Comparison of ENCODE assay signal across 21 mouse cellular contexts in the genomic region with DNA sequence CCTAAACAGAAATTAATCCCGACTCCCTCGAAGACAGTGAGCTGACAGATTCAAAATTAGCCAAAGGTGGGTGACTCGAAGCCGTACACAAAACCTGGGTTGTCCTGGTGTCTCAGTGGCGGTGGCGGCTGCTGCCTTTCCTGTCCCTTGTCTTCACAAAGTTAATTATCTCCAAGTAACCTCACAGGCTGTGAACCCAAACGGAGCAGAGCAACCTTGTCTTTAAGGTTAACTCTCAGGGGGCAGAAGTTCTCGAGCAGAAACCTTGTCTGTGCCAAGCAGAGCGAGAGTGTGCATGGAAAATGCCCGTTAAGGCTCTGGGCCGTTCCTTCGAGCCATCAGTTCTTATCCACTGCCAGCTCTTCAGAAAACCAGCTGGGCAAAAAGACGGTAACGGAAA.
A peak's percentile ranks its signal among the peaks of the same experiment; 100 is the strongest.
DNase-seq lines count a peak whose midpoint lies in the region; ATAC-seq lines count a peak whose summit lies in the region.
"Had no signal": no experiment of that assay in that cellular context is flagged by ENCODE, and none has a peak within 500 bp of the region (broad histone marks: within the 10 kb centered on the region; RNA-seq: fewer than 3 reads in every experiment).

No protein-coding gene starts in this region.

- WGBS in kidney, embryonic 16.5 days: 49% methylated on average over 14 of the region's 14 CpGs
- 77% methylated on average over 14 of the region's 14 CpGs for WGBS in hindbrain, embryonic 14.5 days

- ATAC-seq in kidney, embryonic 16.5 days (ENCODE audit: low FRiP score, low TSS enrichment): peak; percentile 82
- ATAC-seq in hindbrain, embryonic 14.5 days (ENCODE audit: low FRiP score): no peak
- ATAC-seq: forebrain, embryonic 14.5 days had no signal

- H3K4me2 ChIP-seq in kidney, embryonic 16.5 days (replicated peaks; ENCODE audit: low read depth, low read length): no peak overlapping the region
- no peak overlapping the region for H3K4me2 ChIP-seq in hindbrain, embryonic 14.5 days (replicated peaks)
- H3K4me2 ChIP-seq: embryonic facial prominence, embryonic 15.5 days; heart, embryonic 11.5 days; heart, embryonic 15.5 days; hindbrain, embryonic 13.5 days had no signal

- H3K36me3 ChIP-seq in kidney, embryonic 16.5 days (ENCODE audit: insufficient read depth, low read length): no peaks in the 10 kb centered on the region
- no peaks in the 10 kb centered on the region for H3K36me3 ChIP-seq in hindbrain, embryonic 14.5 days (replicated peaks; ENCODE audit: control insufficient read depth, insufficient read depth)
- H3K36me3 ChIP-seq: embryonic facial prominence, embryonic 15.5 days; forebrain, embryonic 10.5 days; heart, embryonic 15.5 days; hindbrain, embryonic 13.5 days had no signal

- 0 out of 2 replicates have a peak, but pooled peaks cover 3% of the 10 kb centered on the region for H3K4me1 ChIP-seq in kidney, embryonic 16.5 days (ENCODE audit: insufficient read depth, low read length)
- 0 out of 2 replicates have a peak, but pooled peaks cover 7% of the 10 kb centered on the region for H3K4me1 ChIP-seq in hindbrain, embryonic 14.5 days (replicated peaks; ENCODE audit: control insufficient read depth, insufficient read depth, low read length)
- H3K4me1 ChIP-seq: embryonic facial prominence, embryonic 15.5 days; forebrain, embryonic 10.5 days; heart, embryonic 15.5 days had no signal

- H3K27me3 ChIP-seq in kidney, embryonic 16.5 days (ENCODE audit: insufficient read depth, low read length): no peaks in the 10 kb centered on the region
- no peaks in the 10 kb centered on the region for H3K27me3 ChIP-seq in hindbrain, embryonic 14.5 days (ENCODE audit: control insufficient read depth, insufficient read depth, low read length)
- H3K27me3 ChIP-seq: embryonic facial prominence, embryonic 15.5 days; heart, embryonic 15.5 days; hindbrain, embryonic 13.5 days had no signal

- H3K4me3 ChIP-seq in kidney, embryonic 16.5 days (ENCODE audit: low read length): no peak overlapping the region
- no peak overlapping the region for H3K4me3 ChIP-seq in hindbrain, embryonic 14.5 days (replicated peaks; ENCODE audit: low read length)
- H3K4me3 ChIP-seq: embryonic facial prominence, embryonic 15.5 days; erythroblast, embryonic 14.5 days; forebrain, embryonic 10.5 days; heart, adult 2 months; heart, embryonic 15.5 days; hindbrain, embryonic 13.5 days had no signal

- DNase-seq in kidney, adult 8-10 months: peak; percentile 52 to 59
- peak; percentile 19 to 53 for DNase-seq in kidney, postnatal 25 days
- DNase-seq in frontal cortex, postnatal 36 days (ENCODE audit: low spot score in 2 of 2): no peak
- DNase-seq in right cerebral cortex, postnatal 36 days (ENCODE audit: low spot score in 2 of 2): no peak
- no peak for DNase-seq in hindbrain, embryonic 14.5 days (ENCODE audit: low spot score)
- DNase-seq: adrenal gland, adult 8-10 months; adrenal gland, postnatal 36 days; cerebellum, adult 8-10 months; cerebellum, postnatal 14 days; embryo, embryonic 11 days; gastrocnemius, postnatal 14 days; heart, adult 2 months; heart, postnatal 14 days had no signal

- no peak overlapping the region for H3K27ac ChIP-seq in kidney, embryonic 16.5 days (ENCODE audit: low read length)
- H3K27ac ChIP-seq in hindbrain, embryonic 14.5 days: no peak overlapping the region
- H3K27ac ChIP-seq: embryonic facial prominence, embryonic 15.5 days; forebrain, embryonic 10.5 days; heart, adult 2 months; heart, embryonic 15.5 days; hindbrain, embryonic 13.5 days had no signal

- H3K9me3 ChIP-seq in kidney, embryonic 16.5 days (ENCODE audit: low read length): no peaks in the 10 kb centered on the region
- H3K9me3 ChIP-seq in hindbrain, embryonic 14.5 days (ENCODE audit: control insufficient read depth, low read length): no peaks in the 10 kb centered on the region
- H3K9me3 ChIP-seq: embryonic facial prominence, embryonic 15.5 days; forebrain, embryonic 10.5 days; heart, embryonic 15.5 days; hindbrain, embryonic 13.5 days had no signal

- H3K9ac ChIP-seq in kidney, embryonic 16.5 days (replicated peaks; ENCODE audit: low read length): no peak overlapping the region
- no peak overlapping the region for H3K9ac ChIP-seq in hindbrain, embryonic 14.5 days
- H3K9ac ChIP-seq: embryonic facial prominence, embryonic 15.5 days; heart, embryonic 15.5 days; hindbrain, embryonic 13.5 days had no signal

Comparison
In these comparisons a context has a peak if more than half of its experiments do, and no peak if none do; other contexts are left out.
1. DNase-seq: peak in kidney, adult 8-10 months (2 of 2) and kidney, postnatal 25 days (2 of 2); none in frontal cortex, postnatal 36 days (0 of 2), right cerebral cortex, postnatal 36 days (0 of 2) and hindbrain, embryonic 14.5 days (single experiment).